Mouse (Mus musculus): ENCODE results near the gene Rhob. TPM values are rescaled to one million over a fixed set of nuclear protein-coding genes. Genes with fewer than 3 reads are reported as not detected.
"Not testable (repeated sequence)": the region's sequence is repeated elsewhere in the genome, so short reads cannot be mapped to it uniquely, and the experiment has no call there.

Gene Rhob
- polyA plus RNA-seq, 1 experiment from 2014 or later = 52.9 TPM

DNA sequence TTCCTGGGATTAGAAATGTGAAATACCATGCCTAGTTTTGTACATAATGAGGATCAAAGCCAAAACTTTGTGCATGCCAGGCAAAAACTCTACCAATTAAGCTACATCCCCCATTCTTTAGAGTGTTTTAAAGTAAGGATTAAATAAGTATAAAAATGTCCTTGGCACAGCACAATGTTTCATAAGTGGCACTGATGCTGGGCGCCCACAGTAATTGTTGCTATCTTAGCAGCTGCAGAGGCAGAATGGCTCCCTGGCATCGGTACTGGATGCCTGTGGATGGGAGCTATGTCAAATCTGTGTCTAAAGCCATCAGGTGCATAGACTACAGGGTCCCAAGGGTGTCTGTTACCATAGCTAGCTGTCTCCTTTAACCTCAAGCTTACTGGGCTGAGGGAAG lies 28.8 kb downstream of the Rhob start:
- 80% methylated on average over 2 of the region's 2 CpGs for WGBS
- Histone ChIP-seq H3K9me3 (replicated peaks) (no peaks in the 10 kb centered on the region), H3K9ac (no peak overlapping the region), H3K27ac (ENCODE audit: poor library complexity, severe bottlenecking) (no peak overlapping the region), H3K4me2 (no peak overlapping the region), H3K4me1 (replicated peaks) (peaks cover 11% of the 10 kb centered on the region; the same call in 1 of the 2 replicates), H3K27me3 (replicated peaks) (no peaks in the 10 kb centered on the region), H3K36me3 (no peaks in the 10 kb centered on the region), H3K4me3 (no peak overlapping the region)
- ATAC-seq (ENCODE audit: insufficient number of reproducible peaks, low FRiP score) = no peak

GRCm38 (mm10) chr12:8469742-8470494 lies 29.9 kb downstream of the Rhob start:
- H3K27me3 ChIP-seq (replicated peaks) = no peaks in the 10 kb centered on the region
- ATAC-seq (ENCODE audit: insufficient number of reproducible peaks, low FRiP score) = no peak
- no peaks in the 10 kb centered on the region for H3K36me3 ChIP-seq
- no peak overlapping the region for H3K9ac ChIP-seq
- no peak overlapping the region for H3K27ac ChIP-seq (ENCODE audit: poor library complexity, severe bottlenecking)
- H3K9me3 ChIP-seq (replicated peaks) = no peaks in the 10 kb centered on the region
- H3K4me3 ChIP-seq = no peak overlapping the region
- peaks cover 11% of the 10 kb centered on the region; the same call in 1 of the 2 replicates for H3K4me1 ChIP-seq (replicated peaks)
- WGBS = 91% methylated on average over 25 of the region's 25 CpGs
- no peak overlapping the region for H3K4me2 ChIP-seq

DNA sequence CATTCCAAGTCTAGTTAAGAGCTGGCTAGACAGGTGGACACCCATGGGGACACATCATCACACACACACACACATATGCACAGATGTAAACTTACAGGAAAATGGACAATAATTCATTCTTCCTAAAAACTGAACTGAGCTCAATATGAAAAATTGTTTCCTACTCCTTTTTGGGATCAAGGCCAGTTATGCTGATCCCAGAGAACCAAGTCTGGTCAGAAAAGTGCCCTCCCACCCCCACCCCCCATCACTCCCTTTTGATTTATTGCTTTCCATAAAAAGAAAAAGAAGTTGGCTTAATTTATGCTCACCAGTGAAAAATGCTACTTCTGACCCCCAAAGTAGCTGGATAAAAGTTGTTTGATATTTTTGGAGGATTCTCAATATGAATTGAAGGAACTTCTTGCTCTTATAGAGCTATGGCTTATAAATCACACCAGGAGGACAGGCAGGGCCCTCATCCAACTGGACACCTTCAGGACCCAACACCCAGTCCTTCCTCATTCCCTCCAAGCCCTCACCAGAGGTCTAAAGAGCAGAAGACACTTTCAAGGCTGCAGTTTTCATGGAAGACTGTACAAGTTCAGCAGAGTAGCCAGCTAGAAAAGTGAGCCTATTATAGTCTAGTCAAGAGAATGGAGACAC lies 31.5 kb downstream of the Rhob start:
- H3K36me3 ChIP-seq = no peaks in the 10 kb centered on the region
- no peak for ATAC-seq (ENCODE audit: insufficient number of reproducible peaks, low FRiP score)

GRCm38 (mm10) chr12:8467029-8467924 lies 32.5 kb downstream of the Rhob start:
- peaks cover 9% of the 10 kb centered on the region; the same call in 1 of the 2 replicates for H3K4me1 ChIP-seq (replicated peaks)
- no peak overlapping the region for H3K4me2 ChIP-seq
- no peak for ATAC-seq (ENCODE audit: insufficient number of reproducible peaks, low FRiP score)
- H3K9ac ChIP-seq = no peak overlapping the region
- no peaks in the 10 kb centered on the region for H3K36me3 ChIP-seq
- H3K27ac ChIP-seq (ENCODE audit: poor library complexity, severe bottlenecking) = no peak overlapping the region
- no peak overlapping the region for H3K4me3 ChIP-seq
- H3K27me3 ChIP-seq (replicated peaks) = no peaks in the 10 kb centered on the region
- 60% methylated on average over 12 of the region's 12 CpGs for WGBS
- H3K9me3 ChIP-seq (replicated peaks) = no peaks in the 10 kb centered on the region

More for the DNA sequence above, 31.5 kb downstream of the Rhob start:
- H3K4me2 ChIP-seq = no peak overlapping the region
- H3K27me3 ChIP-seq (replicated peaks) = no peaks in the 10 kb centered on the region
- H3K9ac ChIP-seq = no peak overlapping the region
- no peak overlapping the region for H3K27ac ChIP-seq (ENCODE audit: poor library complexity, severe bottlenecking)
- H3K4me3 ChIP-seq = no peak overlapping the region
- peaks cover 11% of the 10 kb centered on the region; the same call in 1 of the 2 replicates for H3K4me1 ChIP-seq (replicated peaks)
- no peaks in the 10 kb centered on the region for H3K9me3 ChIP-seq (replicated peaks)

- Histone ChIP-seq H3K9ac (no peak overlapping the region), H3K4me3 (no peak overlapping the region), H3K4me2 (no peak overlapping the region), H3K27ac (ENCODE audit: poor library complexity, severe bottlenecking) (no peak overlapping the region), H3K36me3 (no peaks in the 10 kb centered on the region), H3K4me1 (replicated peaks) (peaks cover 9% of the 10 kb centered on the region; the same call in 1 of the 2 replicates), H3K9me3 (replicated peaks) (no peaks in the 10 kb centered on the region), H3K27me3 (replicated peaks) (no peaks in the 10 kb centered on the region)
- no peak for ATAC-seq (ENCODE audit: insufficient number of reproducible peaks, low FRiP score)
- WGBS = 65% methylated on average over 3 of the region's 3 CpGs
These were observed 34.1 kb downstream of the Rhob start for GRCm38 (mm10) chr12:8465680-8466079.

- H3K4me3 ChIP-seq = no peak overlapping the region
- H3K27ac ChIP-seq (ENCODE audit: poor library complexity, severe bottlenecking) = no peak overlapping the region
- H3K9ac ChIP-seq = no peak overlapping the region
- no peaks in the 10 kb centered on the region for H3K27me3 ChIP-seq (replicated peaks)
- no peaks in the 10 kb centered on the region for H3K9me3 ChIP-seq (replicated peaks)
- H3K36me3 ChIP-seq = no peaks in the 10 kb centered on the region
- no peak for ATAC-seq (ENCODE audit: insufficient number of reproducible peaks, low FRiP score)
- peaks cover 9% of the 10 kb centered on the region; the same call in 1 of the 2 replicates for H3K4me1 ChIP-seq (replicated peaks)
- no peak overlapping the region for H3K4me2 ChIP-seq
- WGBS = 76% methylated on average over 5 of the region's 5 CpGs
These were observed 34.8 kb downstream of the Rhob start for GRCm38 (mm10) chr12:8464961-8465360.

DNA sequence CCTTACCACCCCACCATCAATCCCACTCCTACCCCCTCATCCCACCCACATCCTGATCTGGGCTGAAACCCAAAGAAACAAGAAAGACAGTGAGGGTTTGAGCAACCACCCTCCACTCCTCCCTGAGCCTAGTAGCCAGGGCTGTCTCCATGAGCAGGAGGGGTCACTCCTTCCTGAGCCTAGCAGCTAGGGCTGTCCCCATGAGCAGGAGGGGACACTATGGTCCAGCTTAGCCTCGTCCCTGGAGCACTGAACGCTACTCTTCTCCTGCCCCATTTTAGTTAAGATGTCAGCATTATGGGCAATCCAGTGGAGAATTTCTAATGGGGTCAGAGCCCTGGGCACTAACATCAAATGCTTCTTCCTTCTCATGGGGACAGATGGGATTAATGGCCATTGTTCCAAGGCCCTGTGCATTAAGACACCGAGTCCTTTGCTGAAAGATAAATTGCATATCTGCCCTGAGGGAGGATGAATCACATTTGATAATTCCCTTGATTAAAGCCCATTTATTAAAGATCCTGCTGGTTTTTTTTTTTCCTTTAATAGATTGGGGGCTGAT lies 36.1 kb downstream of the Rhob start:
- H3K9me3 ChIP-seq (replicated peaks) = no peaks in the 10 kb centered on the region
- H3K9ac ChIP-seq = no peak overlapping the region
- H3K4me2 ChIP-seq = no peak overlapping the region
- no peak overlapping the region for H3K4me3 ChIP-seq
- no peak for ATAC-seq (ENCODE audit: insufficient number of reproducible peaks, low FRiP score)
- 68% methylated on average over 3 of the region's 3 CpGs for WGBS
- H3K27ac ChIP-seq (ENCODE audit: poor library complexity, severe bottlenecking) = no peak overlapping the region
- H3K36me3 ChIP-seq = no peaks in the 10 kb centered on the region
- no peaks in the 10 kb centered on the region for H3K27me3 ChIP-seq (replicated peaks)
- H3K4me1 ChIP-seq (replicated peaks) = peaks cover 9% of the 10 kb centered on the region; the same call in 1 of the 2 replicates

- Histone ChIP-seq H3K4me1 (replicated peaks) (peaks cover 4% of the 10 kb centered on the region; the same call in 1 of the 2 replicates), H3K27ac (ENCODE audit: poor library complexity, severe bottlenecking) (no peak overlapping the region), H3K4me3 (no peak overlapping the region), H3K9me3 (replicated peaks) (no peaks in the 10 kb centered on the region), H3K27me3 (replicated peaks) (no peaks in the 10 kb centered on the region), H3K36me3 (no peaks in the 10 kb centered on the region), H3K9ac (no peak overlapping the region), H3K4me2 (no peak overlapping the region)
- 78% methylated on average over 5 of the region's 5 CpGs for WGBS
- no peak for ATAC-seq (ENCODE audit: insufficient number of reproducible peaks, low FRiP score)
These were observed 37.3 kb downstream of the Rhob start for GRCm38 (mm10) chr12:8462533-8462932.

DNA sequence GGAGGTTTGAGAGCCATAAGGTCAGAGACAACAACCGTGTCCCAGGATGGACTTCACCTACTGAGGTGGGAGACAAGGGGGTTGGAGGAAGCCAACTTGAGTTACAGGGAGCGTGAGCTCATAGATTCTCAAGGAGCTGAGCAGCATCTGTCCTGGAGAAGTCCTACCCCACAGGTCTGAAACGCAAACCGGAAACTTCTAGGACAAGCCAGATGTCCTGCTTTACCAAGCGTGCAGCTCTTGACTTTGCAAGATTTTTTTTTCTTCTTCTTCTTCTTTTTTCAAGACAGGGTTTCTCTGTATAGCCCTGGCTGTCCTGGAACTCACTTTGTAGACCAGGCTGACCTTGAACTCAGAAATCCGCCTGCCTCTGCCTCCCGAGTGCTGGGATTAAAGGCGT lies 38.2 kb downstream of the Rhob start:
- H3K36me3 ChIP-seq; H3K4me3 ChIP-seq; H3K4me2 ChIP-seq; ATAC-seq (ENCODE audit: insufficient number of reproducible peaks, low FRiP score); H3K4me1 ChIP-seq (replicated peaks); H3K27ac ChIP-seq (ENCODE audit: poor library complexity, severe bottlenecking); H3K9me3 ChIP-seq (replicated peaks); H3K9ac ChIP-seq; H3K27me3 ChIP-seq (replicated peaks): not testable (repeated sequence)
- WGBS = 88% methylated on average over 8 of the region's 8 CpGs

- 82% methylated on average over 8 of the region's 8 CpGs for WGBS
- Histone ChIP-seq H3K9me3 (replicated peaks) (no peaks in the 10 kb centered on the region), H3K9ac (no peak overlapping the region), H3K27ac (ENCODE audit: poor library complexity, severe bottlenecking) (no peak overlapping the region), H3K4me1 (replicated peaks) (peaks cover 19% of the 10 kb centered on the region), H3K4me2 (no peak overlapping the region), H3K36me3 (no peaks in the 10 kb centered on the region), H3K27me3 (replicated peaks) (no peaks in the 10 kb centered on the region), H3K4me3 (no peak overlapping the region)
- ATAC-seq (ENCODE audit: insufficient number of reproducible peaks, low FRiP score) = no peak
These were observed 41.4 kb downstream of the Rhob start for GRCm38 (mm10) chr12:8458400-8458799.

DNA sequence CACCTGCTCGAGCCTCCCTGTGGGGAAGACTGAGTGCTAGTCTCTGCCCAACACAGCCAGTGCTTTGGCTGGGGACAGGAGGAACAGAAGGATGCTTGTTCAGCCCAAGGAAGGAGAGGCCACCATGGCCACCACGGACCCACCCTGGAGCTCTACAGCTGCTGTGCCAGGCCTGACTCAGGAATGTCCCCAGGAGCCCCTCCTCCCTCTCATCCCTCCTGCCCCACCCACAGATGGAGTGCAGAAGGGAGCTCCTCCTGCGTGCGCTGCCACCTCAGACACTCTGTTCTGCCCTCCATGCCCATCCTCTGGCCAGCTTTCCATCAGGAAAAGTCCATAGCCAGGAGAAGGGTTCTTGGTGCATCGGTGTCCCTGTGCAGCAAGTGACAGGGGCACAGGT lies 42.8 kb downstream of the Rhob start:
- Histone ChIP-seq H3K9me3 (replicated peaks) (no peaks in the 10 kb centered on the region), H3K4me1 (replicated peaks) (peaks cover 21% of the 10 kb centered on the region), H3K4me2 (no peak overlapping the region), H3K4me3 (no peak overlapping the region), H3K36me3 (no peaks in the 10 kb centered on the region), H3K27ac (ENCODE audit: poor library complexity, severe bottlenecking) (no peak overlapping the region), H3K27me3 (replicated peaks) (no peaks in the 10 kb centered on the region), H3K9ac (no peak overlapping the region)
- WGBS = 60% methylated on average over 5 of the region's 5 CpGs
- ATAC-seq (ENCODE audit: insufficient number of reproducible peaks, low FRiP score) = no peak
